Mouse (Mus musculus): ENCODE data around the gene Cfap65.

GRCm38 (mm10) chr1:74898656-74899431, 36.6 kb downstream of the Cfap65 start:
- no peak for TF ChIP-seq CTCF (IDR thresholded peaks at IDR 0.05; ENCODE audit: low read depth, low read length)
- no peak for TF ChIP-seq POLR2A (IDR thresholded peaks at IDR 0.05; ENCODE audit: insufficient read depth, low read length)
- no peak for TF ChIP-seq EP300 (IDR thresholded peaks at IDR 0.05; ENCODE audit: insufficient read depth, low read depth, low read length)
